Mouse (Mus musculus) thymus, postnatal 36 days (tissue): Measurements from ENCODE around the gene Map4k2.

Source experiments
- DNase-seq, 2 experiments: peaks; one replicate each; pipeline ENCODE4 v3.0.0; 2022; ENCODE audit warnings: mixed read lengths in 2 of 2

Map4k2 gene

DNA sequence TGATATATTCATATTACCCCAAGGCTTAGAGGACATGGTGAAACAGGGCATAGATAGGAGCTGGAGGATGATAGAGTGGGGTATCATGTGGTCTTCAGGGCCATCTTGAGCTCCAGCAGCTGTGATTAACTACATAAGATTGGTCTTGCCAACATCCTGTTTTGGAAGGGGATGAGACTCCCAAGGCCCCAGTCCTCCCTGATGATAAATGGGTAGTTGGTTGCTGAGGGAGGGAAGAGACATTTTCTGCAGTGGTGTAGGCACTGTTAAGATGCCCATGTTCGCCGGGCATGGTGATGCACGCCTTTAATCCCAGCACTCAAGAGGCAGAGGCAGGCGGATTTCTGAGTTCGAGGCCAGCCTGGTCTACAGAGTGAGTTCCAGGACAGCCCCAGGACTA lies 40.3 kb downstream of the Map4k2 start:
- DNase-seq = no peak

DNA sequence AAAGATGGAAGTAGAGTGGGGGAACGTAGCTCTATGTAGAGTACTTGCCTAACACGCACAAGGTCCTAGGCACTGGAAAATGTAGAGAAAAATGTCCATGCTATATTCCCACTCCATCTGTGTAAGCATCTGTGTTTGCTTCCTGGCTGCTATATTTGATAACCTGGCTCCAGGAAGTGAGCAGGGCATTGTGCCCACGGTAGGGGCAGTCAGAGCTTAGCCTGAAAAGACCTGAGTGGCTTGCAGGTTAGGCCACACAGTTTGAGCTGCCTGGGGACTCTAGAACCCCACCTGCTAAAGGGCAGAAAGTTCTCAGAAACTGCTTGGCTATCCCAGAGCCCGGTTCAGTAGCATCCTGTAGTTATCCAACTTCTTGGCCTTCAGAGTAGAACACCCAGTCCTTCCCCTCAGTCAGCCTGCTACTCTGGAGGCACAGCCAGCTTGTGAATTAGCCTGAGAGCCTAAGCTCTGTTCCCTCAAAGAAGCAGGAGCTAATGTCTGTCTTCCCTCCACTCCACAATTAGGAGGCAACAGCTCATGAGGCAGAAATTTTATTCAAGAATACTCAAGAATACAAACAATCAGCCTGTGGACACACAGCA lies 41.5 kb downstream of the Map4k2 start:
- DNase-seq = no peak

DNA sequence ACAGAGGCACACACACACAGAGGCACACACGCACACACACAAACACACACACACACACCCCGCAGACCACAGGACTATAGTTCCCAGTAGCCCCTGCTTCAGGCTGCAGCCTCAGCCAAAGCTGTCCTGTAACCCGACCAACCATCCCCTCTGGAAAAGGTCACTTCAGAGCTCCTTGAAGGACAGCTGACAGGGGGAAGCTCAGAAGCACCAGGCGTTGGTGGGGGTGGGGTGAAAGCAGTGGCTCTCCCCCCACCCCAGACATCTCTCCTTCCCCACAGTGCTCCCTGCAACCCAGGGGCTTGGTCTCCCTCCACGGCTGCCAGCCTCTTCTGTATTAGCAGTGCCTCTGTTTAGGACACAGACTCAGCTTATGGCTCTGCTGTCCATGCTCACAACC lies 42.5 kb downstream of the Map4k2 start:
- DNase-seq = no peak

DNA sequence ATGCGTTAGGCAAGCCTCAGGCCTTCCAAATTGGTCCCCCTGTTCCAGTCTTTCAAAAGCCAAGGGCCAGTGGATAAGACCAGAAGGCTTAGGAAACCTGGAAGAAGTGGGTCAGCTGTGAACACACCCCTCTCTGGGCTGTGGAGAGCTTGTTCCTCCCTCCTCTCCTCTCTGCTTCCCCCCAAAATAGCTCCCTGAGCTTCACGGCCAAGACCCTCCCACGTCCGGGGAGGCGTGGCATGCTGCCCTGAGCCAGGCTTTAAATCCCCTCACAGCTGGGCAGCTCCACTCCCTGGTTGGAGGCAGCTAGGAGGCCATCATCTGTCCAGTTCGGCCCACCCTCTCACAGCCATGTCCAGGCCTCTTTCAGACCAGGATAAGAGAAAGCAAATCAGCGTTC lies 43.2 kb downstream of the Map4k2 start, which contains the start of gene Pygm:
Pygm (plus strand) TSS at position 272 of the 400 bp plus-strand sequence.
- DNase-seq = peak in 1 of 2 experiments; percentile 46

DNA sequence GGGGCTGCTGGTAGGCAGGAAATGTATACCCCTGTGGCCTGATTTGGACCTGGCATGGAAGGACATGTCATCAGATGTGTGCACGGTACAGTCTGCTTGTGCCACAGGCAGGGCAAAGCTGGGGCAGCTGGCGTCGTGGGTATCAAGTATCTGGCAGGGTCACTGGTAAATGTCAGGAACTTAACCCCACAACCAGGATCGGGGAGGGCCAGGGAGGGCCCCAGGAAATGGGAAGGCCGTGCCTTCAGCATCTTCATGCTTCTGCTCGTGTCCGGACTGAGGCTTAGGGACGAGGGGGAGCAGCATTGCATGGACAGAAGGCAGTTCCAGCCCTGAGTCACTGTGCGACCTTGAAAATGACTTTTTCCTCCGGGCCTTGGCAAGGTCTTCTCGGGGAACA lies 44.0 kb downstream of the Map4k2 start:
- no peak for DNase-seq

DNA sequence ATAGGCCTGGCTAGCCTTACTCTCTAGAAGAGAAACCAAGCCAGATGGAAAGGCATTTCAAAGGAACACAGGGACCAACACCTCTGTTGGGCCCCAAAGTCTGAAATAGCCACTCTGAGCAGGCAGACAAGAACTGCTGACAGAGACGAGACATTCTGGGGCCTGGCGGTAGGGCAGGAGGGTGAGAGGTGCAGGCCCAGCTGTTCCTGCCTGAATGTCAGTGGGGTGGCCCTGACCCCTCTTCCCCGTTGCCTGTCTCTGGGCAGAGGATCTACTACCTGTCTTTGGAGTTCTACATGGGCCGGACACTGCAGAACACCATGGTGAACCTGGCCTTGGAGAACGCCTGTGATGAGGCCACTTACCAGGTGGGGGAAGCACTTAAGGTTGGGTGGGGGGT lies 44.5 kb downstream of the Map4k2 start:
- no peak for DNase-seq

DNA sequence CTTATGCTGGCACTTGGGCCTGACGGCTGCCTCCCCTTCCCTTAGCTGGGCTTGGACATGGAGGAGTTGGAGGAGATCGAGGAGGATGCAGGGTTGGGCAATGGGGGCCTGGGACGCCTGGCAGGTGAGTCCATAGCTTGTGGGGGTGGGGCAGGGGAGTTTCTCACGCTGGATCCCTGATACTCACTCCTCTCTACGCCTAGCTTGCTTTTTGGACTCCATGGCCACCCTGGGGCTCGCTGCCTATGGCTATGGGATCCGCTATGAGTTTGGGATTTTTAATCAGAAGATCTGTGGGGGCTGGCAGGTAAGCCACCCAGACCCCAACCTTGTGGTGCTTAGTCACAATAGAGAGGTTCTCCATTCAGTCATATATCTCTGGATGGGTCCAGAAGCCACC lies 44.9 kb downstream of the Map4k2 start:
- DNase-seq = no peak

DNA sequence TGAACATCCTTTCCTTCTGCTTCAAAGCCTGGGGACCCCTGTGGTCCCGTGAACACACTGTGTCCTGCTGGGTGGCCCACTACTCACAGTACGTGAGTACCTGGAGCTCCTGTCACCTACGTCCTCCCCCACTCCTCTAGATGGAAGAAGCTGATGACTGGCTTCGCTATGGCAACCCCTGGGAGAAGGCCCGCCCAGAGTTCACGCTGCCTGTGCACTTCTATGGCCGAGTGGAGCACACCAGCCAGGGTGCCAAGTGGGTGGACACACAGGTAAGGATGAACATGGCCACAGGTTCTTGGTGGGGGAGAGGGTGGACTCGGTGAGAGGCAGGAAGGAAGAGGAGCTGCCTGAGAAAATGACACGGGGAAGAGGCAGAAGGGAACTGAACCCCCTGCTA lies 45.3 kb downstream of the Map4k2 start:
- no peak for DNase-seq

DNA sequence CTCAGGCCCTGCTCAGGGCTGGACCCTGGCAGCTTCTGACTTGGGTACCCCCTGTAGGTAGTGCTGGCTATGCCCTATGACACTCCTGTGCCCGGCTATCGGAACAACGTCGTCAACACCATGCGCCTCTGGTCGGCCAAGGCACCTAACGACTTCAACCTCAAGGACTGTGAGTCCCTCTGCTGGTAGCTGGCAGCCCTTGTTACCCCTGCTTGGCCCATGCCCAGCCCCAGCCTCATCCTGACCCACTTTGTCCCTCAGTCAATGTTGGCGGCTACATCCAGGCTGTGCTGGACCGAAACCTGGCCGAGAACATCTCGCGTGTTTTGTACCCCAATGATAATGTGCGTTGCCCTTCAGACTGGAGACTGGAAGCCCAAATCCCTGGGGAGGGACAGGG lies 47.1 kb downstream of the Map4k2 start:
- no peak for DNase-seq

DNA sequence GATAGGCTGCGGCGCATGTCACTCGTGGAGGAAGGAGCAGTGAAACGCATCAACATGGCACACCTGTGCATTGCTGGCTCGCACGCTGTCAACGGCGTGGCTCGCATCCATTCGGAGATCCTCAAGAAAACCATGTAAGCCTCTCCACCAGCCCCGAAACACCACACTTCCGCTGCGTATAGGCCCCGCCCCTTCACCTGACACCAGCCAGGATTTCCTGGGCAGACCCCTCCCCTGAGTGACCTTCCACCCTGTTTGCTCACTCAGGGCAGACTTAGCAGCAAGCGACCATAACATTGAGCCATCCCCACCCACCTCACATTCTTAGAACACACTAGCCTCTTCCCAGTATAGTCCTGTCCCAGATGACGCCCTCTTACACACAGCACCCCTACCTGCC lies 48.9 kb downstream of the Map4k2 start:
- DNase-seq = peak; percentile 65 to 80

DNA sequence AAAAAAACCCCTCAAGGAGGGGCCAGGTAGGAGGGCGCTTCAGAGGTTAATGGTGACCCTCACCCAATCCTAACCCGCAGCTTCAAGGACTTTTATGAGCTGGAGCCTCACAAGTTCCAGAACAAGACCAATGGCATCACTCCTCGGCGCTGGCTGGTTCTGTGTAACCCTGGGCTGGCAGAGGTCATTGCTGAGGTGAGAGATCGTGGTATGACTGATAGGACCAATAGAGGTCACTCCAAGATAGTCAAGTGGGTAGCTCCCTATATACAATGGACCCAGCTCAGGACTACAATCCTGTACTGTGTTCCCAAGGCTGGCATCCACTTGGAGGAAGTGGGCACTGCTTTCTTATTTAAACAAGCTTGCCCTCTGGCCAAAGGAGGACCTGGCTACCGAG lies 49.3 kb downstream of the Map4k2 start:
- no peak for DNase-seq

DNA sequence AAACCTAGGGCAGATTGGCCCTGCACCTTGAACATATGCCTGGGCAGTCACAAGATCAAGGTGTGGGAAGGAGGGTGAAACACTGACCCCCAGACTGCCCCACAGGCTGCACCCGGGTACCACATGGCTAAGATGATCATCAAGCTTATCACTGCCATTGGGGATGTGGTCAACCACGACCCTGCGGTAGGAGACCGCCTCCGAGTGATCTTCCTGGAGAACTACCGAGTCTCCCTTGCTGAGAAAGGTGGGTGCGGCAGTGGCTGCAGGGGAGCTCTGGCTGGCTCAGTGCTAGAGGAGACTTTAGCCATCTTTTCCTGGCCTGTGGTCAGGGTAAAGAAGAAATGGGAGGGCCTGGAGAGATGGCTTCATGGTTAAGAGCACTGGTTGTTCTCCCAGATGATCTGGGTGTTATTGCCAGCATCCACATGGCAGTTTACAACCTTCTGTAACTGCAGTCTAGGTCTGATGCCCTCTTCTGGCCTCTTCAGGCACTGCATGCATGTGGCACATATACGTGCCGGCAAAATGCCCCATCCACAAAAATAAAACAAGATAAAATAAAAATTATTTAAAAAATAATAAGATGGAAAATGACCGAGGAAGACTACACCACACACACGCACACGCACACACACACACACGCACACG lies 51.9 kb downstream of the Map4k2 start:
- peak in 1 of 2 experiments; percentile 35 for DNase-seq

DNA sequence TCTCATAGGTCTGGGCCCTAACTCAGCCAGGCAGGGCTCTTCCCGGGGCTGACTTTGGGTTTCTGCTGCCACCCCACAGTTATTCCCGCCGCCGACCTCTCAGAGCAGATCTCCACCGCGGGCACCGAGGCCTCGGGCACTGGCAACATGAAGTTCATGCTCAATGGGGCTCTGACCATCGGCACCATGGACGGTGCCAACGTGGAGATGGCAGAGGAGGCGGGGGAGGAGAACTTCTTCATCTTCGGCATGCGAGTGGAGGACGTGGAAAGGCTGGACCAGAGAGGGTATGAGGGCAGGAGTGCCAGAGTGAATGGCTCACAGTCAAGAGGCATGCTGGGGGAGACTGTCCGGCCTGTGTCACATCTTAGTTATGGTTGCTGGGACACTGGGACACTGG lies 52.7 kb downstream of the Map4k2 start:
- no peak for DNase-seq

DNA sequence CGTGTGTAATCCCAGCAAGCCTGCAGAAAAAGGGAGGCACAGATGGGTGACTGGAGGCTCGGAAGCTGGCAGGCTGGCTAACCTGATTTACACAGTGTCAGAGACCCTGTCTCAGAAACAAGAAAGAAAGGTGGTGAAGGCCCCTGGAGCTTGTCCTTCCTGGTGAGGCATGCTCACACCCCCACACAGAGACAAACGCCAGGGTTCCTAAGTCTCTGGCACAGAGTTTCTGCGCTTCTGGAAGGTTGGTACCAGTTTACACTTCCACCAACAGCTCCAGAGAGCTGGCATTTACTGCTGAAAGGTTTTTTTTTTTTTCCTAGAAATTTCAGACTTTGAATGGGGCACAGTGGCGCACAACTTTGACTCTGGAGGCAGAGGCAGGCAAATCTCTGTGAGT lies 55.3 kb downstream of the Map4k2 start:
- DNase-seq = no peak

DNA sequence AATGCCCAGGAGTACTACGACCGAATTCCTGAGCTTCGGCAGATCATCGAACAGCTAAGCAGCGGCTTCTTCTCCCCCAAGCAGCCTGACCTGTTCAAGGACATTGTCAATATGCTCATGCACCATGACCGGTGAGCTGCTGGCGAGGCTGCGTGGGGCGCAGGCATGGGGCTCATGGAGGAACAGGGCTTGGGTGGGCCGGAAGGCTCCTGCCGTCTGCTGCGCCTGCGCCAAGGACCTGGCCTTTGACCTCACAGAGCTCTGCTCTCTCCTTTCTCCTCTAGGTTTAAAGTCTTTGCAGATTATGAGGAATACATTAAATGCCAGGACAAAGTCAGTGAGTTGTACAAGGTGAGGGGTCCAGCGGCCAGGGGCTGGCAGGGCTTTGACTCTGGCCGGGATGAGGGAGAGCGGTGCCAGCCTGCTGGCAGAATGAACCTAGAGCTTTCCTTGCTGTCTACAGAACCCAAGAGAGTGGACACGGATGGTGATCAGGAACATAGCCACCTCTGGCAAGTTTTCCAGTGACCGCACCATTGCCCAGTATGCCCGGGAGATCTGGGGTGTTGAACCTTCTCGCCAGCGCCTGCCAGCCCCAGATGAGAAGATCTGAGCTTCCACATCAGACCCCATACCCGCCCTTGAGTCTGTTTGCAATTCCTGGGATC lies 56.8 kb downstream of the Map4k2 start:
- DNase-seq = peak in 1 of 2 experiments; percentile 55

DNA sequence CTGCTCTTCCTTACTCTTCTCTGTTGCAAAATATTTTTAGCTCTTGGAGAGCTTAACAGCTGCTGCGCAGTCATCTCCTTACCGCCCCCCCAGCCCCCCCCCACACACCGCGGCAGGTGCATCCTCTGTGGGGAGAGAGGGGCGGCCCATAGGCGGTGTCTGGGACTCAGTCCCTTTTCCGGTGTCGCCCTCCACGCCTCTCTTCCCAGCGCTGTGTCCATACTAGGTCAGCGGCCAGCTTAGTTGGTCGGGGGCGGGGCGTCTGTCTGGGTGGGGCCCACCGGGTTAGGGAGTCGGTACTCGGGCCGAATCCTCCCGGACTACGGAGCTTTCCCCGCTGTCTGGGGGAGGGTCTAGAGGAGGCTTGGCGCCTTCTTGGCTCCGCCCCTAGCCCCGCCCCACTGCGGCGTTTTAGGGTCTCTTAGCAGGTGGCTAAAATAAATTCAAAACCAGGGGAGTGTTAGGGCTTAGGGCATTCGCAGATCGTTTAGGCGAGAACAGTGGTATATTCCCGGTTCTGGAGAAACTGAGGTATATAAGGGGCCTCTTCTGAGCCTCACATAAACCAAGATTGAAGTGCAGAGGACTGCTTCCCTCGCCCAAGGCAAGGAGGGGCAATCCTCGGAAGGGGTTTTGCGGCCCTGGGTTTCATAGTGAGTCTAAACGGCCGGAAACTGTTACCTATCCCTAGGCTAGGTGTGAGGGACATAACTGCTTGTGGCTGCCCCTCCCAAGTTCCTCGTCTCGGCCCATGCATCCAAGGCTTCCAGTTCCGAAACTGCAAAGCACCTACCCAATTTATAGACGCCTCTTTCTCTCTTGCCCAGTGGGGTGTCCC lies 57.7 kb downstream of the Map4k2 start:
- DNase-seq = peak; percentile 94 to 95

DNA sequence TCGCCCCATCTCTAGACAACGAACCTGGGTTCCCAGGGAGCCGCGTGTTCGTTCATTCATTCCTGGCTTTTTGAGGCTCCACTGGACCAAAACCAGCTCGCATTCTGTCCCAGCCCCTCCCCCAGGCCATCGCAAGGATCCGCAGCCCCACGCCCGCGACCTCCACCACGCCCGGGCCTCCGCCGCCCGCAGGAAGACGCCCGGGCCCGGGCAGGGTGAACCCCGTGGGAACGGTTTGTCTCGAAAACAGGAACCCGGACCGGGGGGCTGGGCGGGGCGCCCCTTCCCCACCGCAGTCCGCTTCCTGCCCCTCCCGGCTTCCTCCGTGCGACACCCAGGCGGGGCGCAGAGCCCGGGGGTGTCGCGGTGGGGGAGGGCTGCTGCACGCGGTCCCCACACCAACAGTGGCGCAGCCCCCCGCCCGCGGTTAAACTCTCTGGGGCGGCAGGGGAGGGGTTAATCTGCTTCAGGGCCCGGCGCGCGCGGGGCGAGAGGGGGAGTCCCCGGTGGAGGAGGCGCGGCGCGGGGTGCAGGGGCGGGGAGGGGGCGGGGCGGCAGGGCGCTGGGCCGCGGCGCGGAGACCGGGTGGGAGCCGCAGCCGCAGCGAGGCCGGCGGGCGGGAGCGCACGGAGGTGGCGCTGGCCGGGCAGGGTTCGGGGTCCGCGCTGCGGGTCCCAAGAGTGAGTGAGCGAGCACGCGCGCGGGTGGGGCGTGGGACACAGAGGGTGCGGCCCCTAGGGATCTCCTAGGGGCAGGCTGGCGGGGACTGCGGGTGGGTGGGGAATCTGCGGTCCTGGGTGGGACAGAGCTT lies 58.6 kb downstream of the Map4k2 start, which contains the start of gene Rasgrp2:
Rasgrp2 (plus strand) TSS at position 56 of the 811 bp plus-strand sequence.
- peak; percentile 97 to 99 for DNase-seq

DNA sequence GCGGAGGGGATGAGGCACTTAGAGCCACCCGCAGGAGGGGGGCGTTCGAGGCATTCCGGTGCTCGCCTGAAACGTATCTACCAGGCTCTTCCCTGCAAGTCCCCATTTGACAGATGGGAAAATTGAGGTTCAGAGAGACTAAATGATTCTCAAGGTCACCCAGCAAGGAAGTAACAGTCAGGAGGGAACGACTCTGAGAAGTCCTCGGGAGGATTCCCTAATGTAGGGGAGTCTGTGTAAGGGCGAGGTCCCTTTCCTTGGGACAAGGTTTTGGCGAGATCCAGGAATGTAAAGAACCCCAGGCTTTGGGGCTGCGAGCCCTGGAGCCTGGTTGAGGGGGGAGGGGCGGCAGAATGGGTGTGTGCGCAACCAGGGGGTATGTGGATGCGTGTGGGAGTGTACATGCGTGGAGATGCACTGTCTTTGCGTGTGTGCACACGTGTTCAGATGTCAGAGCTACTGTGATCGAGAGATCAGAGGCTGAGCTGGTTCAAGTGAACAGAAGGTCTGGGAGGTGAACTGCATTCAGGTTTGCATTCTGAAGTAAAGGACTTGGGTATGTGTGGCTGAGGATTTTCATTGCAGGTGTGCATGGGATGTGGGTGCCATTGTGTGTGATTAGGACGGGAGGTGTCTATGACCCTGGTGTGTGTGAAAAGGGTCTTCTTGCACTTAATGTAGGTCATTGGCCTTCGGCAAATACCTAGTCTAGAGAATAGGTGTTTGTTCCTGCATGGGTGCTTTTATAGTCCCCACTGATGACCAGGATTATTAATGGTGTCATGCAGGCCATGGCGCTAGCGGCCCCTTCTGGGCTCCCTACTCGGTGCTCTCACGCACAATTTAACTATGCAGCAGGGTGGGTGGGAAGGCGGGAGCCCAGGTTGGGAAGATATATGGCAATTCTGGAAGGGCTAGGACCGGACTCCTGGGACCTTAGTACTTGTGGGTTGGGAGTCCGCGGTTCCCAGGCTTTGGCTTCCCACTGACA lies 59.5 kb downstream of the Map4k2 start:
- DNase-seq = peak; percentile 66 to 78

DNA sequence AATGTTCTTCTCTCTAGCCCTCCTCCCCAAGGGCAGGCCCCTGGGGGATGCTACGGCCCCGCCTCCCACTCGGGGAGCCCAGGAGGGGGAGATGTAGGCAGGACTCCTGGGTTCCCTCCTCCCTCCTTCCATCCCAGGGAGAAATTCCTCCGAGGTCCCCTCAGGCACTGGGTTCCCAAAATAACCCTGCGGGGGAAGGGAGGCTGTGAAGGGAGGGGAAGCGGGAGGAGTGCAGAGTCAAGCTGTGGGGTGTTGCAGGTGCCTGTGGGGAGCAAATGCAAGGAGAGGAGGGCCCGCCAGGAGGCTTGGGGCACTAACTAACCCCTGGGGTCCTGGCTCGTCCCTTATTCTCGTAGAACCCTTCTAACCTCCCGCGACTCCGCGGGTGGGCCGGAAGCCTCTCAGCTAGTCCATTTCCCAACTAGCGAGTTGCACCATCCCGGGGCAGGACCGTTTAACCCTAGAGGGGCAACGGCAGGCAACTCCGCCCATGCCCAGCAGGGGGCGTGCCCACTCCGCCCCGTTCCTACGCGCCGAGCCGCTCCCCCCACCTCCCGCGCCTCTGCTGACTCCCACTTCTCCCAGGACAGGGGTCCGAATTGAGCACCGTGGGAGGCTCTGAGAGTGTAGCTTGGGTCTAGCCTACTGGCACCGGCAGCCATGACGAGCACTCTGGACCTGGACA lies 60.3 kb downstream of the Map4k2 start:
- DNase-seq = peak; percentile 89 to 92

DNA sequence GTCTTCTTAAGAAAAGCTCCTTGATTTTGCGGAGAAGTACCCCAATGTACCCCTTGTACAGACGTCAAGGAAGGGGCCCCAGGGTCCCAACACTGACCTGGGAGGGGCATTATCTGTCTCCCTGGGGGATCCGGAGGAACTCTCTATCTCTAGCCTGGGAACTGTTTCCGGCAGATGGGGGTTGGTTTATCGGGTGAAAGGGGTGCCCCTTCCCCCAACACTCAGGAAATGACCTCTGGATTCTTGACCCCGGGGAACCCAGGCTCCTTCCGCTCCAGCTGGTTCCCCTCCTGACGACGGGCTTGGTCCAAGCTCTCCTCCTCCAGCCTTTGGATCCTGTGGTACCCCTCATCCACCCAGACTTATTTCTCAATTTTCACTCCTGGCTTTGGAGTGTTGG lies 61.0 kb downstream of the Map4k2 start:
- DNase-seq = no peak
